Mouse (Mus musculus): ENCODE measurements around the gene Gcnt7.

Gcnt7 gene

DNA sequence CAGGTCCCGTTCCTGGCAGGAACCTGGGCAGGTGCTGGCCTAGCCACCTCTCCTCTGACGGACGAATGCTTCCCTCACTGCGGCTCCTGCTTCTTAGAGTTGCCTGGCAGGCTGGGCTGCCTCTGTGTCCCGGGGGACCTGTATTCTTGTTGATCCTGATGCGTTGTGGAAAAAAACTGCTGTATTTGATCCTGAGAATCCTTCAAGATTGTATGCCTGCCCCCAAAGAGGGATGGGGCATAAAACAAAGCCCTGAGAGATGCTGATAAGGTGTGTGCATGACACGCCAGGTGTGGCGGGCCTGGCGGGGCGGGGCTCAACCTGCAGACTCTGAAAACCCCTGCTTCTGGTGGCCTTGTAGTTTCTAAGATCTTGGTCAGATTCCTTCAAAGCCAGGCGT, at the start of gene Gcnt7:
Gene Gcnt7, minus strand, starts transcription at position 101 of the 400 bp plus-strand sequence.
- DNase-seq (ENCODE audit: extremely low read depth, insufficient read length, low spot score), result no peak

DNA sequence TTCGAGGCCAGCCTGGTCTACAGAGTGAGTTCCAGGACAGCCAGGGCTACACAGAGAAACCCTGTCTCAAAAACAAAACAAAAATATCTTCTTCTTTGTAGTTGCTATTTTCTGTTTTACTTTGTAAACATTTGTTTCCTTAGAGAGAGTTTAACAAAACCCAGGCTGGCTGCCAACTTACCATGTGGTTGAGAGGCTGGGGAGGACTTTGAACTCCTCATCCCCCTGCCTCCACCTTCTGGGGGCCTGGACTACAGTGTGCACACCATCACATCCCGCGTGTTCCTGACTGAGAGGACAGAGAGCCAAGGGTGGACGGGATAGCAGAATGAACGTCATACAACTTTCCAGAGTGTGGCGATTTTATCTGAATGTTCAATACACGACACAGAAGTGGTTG, 47.7 kb upstream of the Gcnt7 start:
- no peak for DNase-seq (ENCODE audit: extremely low read depth, insufficient read length, low spot score)

DNA sequence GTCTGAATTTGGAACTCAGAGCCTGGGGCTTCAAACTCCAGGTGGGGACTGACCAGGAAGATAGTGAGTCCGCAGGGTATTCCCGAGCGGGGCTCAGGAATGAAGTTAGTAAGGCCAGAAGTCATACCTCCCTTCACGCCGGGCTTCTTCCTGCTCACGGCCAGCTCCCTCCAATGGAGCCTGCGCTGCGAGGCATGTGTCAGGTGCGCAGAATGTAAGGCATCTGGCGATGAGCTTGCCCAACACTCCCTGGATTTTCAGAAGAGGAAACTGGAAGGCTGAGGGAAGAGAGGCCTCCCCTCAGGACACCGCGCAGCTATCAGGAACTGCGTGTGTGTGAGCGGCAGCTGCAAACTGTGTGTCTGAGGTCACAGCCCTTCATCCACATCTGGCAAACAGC, 43.8 kb upstream of the Gcnt7 start:
- DNase-seq (ENCODE audit: extremely low read depth, insufficient read length, low spot score), result no peak

DNA sequence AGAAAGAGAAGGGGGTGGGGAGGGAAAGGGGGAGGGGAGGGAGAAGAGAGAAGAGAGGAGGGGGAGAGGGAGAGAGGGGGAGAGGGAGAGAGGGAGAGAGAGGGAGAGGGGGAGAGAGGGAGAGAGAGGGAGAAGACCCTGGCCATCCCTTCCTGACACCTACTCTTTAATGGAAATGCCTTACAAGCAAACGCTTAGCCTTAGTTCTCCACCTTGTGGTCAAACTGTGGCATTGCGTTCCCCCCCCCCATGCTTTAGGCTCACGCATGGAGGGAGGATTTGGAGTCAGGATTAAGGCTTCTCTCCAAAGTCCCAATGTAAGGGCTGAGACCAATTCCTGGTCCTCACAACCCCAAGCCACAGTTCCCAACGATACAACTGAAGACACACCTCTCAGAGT, 42.9 kb upstream of the Gcnt7 start:
- no peak for DNase-seq (ENCODE audit: extremely low read depth, insufficient read length, low spot score)

DNA sequence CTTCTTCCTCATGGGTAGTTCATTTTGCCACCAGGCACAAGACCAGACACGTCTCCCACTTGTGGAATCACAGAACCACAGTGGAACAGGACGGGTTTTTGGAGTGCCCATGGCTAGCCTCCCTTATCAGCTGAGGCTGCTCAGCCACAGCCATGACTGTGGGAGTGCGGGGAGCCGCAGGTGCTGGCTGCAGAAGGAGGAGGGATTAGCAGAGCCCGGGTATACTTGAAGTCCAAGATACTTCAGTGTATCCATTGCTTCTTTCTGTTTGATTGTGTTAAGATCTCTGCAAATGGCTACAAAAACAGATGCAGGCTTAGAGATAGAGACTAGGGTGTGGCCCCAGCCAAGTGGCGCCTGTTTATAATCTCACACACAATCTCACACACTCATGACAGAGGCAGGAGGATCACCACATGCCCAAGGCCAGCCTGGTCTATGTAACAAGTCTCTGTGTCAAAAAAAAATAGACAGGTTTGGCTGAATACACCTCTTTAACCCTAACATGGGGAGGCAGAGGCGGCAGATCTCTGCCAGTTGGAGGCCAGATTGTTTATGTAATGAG, 42.4 kb upstream of the Gcnt7 start:
- DNase-seq (ENCODE audit: extremely low read depth, insufficient read length, low spot score), result no peak

DNA sequence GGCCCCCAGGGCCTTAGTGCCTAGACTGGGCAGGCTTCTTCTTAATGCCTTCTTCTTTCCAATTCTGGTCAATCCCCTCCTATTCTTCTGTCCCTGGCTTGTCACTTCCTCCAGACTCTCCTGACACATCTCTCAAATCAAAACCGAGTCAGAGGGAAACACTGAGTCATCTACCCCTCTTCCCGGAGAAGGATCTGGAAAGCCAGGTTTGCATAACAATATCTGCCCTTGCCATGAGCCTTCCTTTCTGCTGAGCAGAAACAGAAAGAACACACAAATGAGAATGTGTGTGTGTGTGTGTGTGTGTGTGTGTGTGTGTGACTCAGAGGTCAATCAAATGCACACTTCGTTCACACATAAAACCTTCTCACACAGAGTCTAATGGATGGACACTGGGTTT, 40.4 kb upstream of the Gcnt7 start:
- peak; percentile 28 for DNase-seq (ENCODE audit: extremely low read depth, insufficient read length, low spot score)

DNA sequence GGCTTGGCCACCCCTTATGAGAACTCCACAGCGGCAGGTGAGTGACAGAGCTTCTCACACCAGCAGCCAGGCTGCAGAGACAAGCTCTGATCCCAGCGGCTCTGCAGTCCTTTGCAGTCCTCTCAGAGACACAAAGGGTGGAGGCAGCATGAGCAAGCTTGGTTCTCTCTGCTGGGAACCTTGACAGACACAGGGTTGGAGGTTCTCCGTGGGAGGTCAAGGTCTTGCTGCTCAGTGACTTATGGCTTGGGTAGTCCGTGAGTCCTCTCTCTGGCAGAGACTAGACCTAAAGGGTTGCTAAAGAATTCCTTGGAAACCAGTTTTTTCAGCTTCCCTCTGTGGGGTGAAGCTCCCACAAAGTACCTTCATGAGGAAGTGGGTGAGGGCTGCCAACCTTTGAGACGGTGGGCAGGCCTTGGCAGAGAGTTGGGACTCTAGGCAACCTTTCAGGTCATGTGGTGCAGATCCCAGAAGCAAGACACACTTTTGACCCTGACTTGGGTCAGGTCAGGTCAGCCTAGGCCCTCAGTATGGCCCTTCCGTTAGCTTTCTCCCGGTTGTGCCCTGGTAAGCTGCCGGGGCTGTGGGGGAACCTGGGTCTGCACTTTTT, 38.4 kb upstream of the Gcnt7 start:
- no peak for DNase-seq (ENCODE audit: extremely low read depth, insufficient read length, low spot score)

DNA sequence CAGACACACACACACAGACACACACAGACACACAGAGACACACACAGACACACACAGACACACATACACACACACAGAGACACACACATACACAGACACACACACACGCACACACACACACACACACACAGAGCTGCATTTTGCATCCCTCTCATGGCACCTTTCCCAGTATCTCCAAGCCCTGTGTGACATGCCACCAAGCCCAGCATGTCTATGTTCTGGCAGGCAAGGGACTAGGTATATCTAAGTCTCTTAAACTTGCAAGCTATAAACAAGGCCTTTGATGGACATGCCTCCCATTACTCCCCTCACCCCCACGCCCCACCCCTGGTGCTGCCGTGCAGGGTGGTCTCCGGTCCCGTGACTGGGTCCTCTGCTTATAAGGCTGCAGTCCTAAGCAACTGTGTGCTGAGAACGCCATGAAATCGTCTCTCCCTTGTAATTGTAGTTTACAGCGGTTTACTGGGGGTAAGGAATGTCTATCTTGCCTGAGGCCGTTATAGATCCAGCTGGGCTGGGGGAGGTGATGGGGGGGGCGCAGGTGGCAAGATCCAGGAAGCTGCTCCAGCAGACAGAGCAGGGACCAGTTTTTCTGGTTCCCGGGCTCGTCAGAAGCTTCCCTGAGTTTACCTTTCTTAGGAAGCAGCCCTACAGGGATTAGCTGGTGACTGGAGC, 26.4 kb upstream of the Gcnt7 start:
- no peak for DNase-seq (ENCODE audit: extremely low read depth, insufficient read length, low spot score)

DNA sequence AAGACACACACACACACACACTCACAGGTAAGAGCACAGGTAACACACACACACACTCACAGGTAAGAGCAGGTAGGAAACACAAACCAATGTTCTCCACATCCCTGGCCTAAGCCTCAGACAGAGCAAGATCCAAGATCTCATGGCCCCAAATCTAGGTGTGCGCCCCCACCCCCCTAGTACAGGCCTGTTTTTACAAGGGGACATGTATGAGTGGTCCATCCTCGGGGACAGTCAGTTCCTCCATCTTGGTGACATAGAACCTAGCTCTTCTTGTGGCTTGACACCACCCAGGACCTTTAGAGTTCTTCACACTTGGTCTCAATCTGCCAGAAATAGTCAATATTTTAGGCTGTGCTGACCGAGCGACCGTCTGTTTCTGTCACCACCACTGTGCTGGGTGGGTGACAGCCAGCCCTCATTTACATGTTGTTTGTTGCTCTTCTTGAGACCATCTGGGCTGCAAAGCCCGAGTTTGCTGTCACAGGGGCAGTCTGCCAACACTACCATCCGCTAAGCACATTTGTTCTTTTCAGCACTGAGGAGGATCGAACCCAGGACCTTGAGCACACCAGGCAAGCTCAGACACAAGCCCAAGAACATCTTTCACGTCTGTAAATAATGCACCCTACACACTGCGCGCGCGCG, 25.5 kb upstream of the Gcnt7 start:
- no peak for DNase-seq (ENCODE audit: extremely low read depth, insufficient read length, low spot score)

DNA sequence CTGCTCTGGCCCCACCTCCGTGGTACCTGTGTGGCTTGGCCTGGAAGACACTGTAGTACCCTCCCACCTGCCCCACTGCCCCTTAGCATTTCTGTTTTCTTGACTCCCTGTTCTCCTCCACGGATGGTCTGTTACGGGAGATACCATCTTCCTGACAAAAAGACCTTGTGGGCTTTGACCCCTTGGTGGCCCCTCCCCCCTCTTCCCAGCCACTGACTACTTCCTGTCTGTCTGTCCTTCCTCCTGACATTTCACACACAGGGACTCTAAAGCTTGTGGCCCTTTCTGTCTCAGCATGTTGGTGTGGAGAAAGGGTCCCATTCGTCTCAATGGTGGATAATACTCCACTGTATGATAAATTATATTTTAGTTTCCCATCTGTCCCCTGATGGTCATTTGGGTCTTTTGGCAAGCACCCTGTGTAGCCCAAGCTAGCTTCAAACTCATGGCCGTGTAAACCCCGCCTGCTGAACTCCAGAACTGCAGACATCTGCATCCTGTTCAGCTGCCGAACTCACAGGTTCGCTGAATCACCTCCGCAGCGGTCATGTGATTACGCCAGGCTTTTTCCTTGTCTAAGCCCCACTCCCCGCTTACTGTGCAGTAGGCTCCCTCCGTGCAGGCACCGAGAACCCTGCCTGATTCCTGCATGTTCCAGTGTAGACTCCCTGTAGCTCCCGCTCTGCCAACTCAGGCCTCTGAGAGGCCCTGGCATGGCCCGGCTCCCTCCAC, 23.4 kb upstream of the Gcnt7 start:
- no peak for DNase-seq (ENCODE audit: extremely low read depth, insufficient read length, low spot score)

DNA sequence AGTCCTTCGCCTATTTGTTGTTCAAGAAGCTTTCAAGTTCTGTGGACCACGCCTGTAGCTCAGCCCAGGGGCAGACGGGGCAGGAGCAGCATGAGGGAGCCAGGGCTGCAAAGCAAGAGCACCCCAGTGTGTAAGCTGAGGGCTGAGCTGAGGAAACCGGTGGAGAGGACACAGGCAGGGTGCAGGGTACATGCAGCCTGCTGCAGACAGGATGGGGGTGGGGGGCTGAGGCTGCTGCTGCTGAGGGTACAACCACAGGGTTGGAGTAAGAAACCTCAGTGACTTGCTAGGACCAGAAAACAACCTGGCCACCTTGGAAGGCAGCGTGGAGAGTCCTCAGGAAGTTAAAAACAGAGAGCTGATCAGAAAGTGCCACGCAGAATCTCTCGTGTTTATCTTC, 21.9 kb upstream of the Gcnt7 start:
- DNase-seq (ENCODE audit: extremely low read depth, insufficient read length, low spot score), result no peak

DNA sequence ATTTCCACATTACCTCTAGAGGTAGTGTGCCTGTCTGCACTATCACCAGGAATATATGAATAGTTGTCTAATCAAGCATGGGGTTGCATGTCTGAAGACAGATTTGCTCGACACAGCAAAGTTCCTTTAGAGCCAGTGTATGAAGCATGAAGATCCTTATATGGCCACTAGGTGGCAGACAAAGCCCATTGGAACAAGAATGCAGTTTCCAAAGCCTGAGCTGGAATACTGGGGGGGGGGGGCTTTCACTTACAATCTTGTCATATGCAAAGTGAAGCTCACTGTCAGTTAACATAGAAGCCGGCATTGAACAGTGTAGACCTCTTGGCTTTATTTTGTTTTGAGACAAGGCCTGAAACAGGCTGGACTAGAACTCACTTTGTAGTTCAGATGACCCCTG, 19.5 kb upstream of the Gcnt7 start:
- no peak for DNase-seq (ENCODE audit: extremely low read depth, insufficient read length, low spot score)

DNA sequence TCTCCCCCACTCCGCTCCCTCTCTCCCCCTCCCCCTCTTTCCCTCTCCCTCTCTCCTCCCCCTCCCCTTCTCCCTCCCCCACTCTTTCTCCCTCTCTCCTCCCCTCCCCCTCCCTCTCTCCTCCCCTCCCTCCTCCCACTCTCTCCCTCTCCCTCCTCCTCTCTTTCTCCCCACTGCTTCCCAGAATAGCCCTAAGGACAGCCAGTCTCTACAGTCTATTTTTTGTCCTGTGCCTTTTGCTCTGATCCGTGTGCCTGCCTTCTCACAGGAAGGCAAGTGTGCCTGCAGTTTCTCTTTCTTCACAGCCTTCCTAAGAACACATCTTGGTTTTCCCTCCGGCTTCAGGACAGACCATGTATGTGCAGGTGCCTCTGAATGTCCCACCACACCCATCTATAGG, 19.0 kb upstream of the Gcnt7 start:
- no peak for DNase-seq (ENCODE audit: extremely low read depth, insufficient read length, low spot score)

DNA sequence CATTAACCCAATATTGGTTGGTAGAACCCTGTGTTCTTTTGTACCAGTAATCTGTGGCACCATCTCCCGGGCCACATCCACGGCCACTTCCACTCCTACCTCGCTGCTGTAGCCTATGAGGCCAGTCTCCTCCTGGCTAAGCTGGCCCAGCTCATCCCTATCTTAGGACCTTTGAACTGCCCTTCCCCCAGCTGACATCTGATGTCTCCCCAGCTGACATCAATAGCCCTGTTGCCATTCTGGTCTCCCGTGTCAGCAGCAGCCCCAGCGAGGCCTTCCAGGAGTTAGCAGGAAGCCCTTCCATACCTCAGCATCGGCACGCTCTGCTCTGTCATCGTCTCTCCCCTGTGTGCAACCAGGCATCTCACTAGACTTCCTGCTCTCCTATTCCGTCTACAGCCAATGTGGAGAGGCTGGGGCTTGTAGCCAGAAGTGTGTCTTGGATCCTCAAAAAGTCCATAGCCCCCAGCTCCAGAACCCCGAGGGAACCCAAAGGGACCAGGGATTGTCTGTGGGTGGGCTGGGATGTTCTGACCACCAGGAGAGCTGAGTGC, 18.4 kb upstream of the Gcnt7 start:
- no peak for DNase-seq (ENCODE audit: extremely low read depth, insufficient read length, low spot score)

DNA sequence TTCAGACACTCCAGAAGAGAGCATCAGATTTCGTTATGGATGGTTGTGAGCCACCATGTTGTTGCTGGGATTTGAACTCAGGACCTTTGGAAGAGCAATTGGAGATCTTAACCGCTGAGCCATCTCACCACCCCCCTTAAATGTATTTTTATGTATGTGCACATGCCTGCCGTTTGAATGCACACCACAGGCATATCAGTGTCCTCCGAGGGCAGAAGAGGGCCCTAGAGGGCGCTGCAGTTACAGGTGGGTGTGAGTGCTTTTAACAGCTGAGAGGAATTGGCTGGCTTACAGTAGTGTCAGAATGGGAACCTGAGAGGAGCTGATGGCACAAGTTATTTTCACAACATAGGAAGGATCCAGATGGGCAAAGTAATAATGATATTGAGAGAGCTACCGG, 16.6 kb upstream of the Gcnt7 start:
- no peak for DNase-seq (ENCODE audit: extremely low read depth, insufficient read length, low spot score)

DNA sequence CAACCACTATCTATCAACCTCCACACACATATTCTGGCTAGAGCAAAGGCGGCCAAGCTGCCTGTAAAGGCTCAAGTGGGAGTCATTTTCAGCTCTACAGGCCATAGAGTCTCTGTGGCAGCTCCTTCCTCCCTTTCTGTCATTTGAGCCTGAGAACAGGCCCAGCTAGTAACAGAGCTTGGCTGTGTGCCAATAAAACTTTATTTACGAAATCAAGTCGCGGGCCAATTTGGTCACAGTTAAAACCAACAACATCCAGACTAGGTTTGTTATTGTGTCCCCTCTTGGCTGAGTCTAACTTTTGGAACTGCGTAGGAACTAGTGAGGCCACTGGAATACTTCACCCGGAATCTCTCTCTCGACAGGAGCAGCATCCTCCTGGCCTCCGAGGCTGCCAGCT, 15.2 kb upstream of the Gcnt7 start:
- no peak for DNase-seq (ENCODE audit: extremely low read depth, insufficient read length, low spot score)

DNA sequence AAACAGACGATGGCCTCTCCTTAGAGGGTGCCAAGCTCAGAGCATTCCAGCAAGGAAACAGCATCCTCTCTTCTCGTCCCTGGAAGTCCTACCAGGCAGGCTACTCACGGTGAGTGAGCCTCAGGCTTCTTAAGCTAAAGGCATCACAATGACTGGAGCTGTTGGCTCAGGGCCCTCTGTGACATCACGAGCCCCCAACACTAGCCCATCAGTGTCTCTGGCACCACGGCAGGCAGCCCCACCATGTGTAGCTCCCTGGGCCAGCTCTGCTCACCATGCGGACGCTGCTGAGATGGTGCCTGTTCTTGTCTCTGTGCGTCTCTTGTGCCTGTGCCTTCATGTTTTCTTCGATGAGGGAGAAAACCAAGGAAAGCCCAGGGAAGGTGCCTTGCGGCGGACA, 13.9 kb upstream of the Gcnt7 start, which contains the start of gene Fam209:
Gene Fam209, plus strand, starts transcription at position 203 of the 400 bp plus-strand sequence.
- no peak for DNase-seq (ENCODE audit: extremely low read depth, insufficient read length, low spot score)

DNA sequence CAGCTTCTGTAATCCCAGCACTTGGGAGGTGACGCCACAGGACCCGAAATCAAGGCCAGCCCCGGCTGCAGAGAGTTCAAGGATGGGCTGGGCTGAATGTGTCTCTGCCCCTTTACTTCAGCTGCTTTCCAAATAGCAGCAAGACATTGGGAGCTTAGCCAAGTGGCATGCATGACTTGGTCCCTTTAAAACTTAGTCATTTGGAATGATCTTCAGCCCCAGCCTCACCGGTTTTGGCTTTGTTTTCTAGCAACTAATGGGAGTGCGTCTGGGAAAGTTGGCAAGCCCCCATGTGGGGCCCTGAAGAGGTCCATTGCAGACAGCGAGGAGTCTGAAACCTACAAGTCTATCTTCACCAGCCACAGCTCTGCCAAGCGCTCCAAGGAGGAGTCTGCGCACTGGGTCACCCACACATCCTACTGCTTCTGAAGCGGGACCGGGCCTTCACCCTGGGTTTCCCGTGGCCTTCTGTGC, 10.0 kb upstream of the Gcnt7 start:
- no peak for DNase-seq (ENCODE audit: extremely low read depth, insufficient read length, low spot score)

DNA sequence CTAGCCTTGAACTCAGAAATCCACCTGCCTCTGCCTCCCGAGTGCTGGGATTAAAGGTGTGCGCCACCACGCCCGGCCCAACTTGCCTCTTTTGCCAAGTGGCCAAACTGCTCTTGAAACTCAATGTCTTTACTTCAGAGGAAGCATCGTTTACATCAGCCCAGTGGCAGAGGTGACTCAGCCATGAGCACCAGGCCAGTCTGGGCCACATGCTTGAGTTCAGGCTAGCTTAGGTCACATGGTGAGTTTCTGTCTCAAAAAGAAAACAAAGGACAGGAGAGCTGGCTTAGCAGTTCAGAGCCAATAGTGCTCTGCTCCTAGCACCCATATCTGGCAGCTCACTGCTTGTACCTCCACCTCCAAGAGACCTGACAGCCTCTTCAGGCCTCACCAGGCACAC, 8.8 kb upstream of the Gcnt7 start:
- DNase-seq (ENCODE audit: extremely low read depth, insufficient read length, low spot score), result peak; percentile 62

DNA sequence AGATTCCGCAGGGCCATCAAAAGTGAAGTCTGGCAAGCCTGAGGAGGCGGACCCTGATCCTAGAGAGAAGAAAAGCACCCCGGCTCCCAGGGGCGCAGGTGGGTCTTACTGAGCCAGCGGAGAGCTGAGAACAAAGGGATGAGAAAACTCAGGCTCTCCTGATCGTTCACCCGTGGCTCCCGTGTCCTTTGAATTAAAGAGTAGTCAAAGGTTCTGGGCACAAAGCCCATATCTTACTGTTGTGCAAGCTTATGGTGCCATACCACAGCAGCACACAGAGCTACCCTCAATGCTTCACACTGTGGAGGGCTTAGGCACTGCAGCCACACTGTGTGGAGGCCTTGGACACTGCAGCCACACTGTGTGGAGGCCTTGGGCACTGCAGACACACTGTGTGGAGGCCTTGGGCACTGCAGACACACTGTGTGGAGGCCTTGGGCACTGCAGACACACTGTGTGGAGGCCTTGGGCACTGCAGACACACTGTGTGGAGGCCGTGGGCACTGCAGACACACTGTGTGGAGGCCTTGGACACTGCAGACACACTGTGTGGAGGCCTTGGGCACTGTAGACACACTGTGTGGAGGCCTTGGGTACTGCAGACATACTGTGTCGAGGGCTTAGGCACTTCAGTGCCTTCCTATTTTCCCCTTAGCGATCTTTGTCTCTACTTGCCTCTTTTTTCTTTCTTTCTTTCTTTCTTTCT, 8.2 kb upstream of the Gcnt7 start:
- no peak for DNase-seq (ENCODE audit: extremely low read depth, insufficient read length, low spot score)

All from 3134 (cell line).